Mouse (Mus musculus) limb, embryonic 14.5 days (tissue): ENCODE measurements at regions not wholly inside any gene's neighbourhood (a gene's known extent, or its start where the extent isn't known, plus 50 kb on each side); places are given as distances from the start of the nearest gene placed in this dataset.
"Not testable (repeated sequence)": the region's sequence is repeated elsewhere in the genome, so short reads cannot be mapped to it uniquely, and the experiment has no call there.

Source experiments
- ATAC-seq: fragments of 200-750 bp; cut with Nextera tagmentation; 2 replicates; pipeline ENCODE4 v1.8.0; 2017; ENCODE audit warnings: low read depth, moderate number of reproducible peaks, moderate TSS enrichment; ENCODE audit not compliant: low FRiP score
- DNase-seq: peaks from one replicate; pipeline ENCODE4 v3.0.0-alpha.2; 2015; ENCODE audit warnings: low spot score
- H3K27ac ChIP-seq: fragments of 300-500 bp; sonication (generic); replicated peaks from 2 replicates; pipeline ENCODE4 v1.5.1; 2014; ENCODE audit warnings: low read depth, mild to moderate bottlenecking, low read length, moderate library complexity, mixed read lengths
- H3K27me3 ChIP-seq: fragments of 300-500 bp; sonication (generic); 2 replicates; pipeline ENCODE4 v1.6.1; 2014; ENCODE audit warnings: low read length, mixed read lengths; ENCODE audit not compliant: control insufficient read depth, insufficient read depth
- H3K36me3 ChIP-seq: fragments of 300-500 bp; sonication (generic); 2 replicates; pipeline ENCODE4 v1.6.1; 2014; ENCODE audit warnings: mild to moderate bottlenecking, low read length, moderate library complexity, mixed read lengths; ENCODE audit not compliant: control insufficient read depth, insufficient read depth
- H3K4me1 ChIP-seq: fragments of 300-500 bp; sonication (generic); 2 replicates; pipeline ENCODE4 v1.6.1; 2014; ENCODE audit warnings: antibody characterized with exemption, low read length, mixed read lengths; ENCODE audit not compliant: control insufficient read depth, insufficient read depth
- H3K4me2 ChIP-seq: fragments of 300-500 bp; sonication (generic); replicated peaks from 2 replicates; pipeline ENCODE4 v1.6.1; 2014; ENCODE audit warnings: low read depth, mild to moderate bottlenecking, low read length, moderate library complexity; ENCODE audit not compliant: severe bottlenecking
- H3K4me3 ChIP-seq: fragments of 300-500 bp; sonication (generic); replicated peaks from 2 replicates; pipeline ENCODE4 v1.5.1; 2014; ENCODE audit warnings: low read length
- H3K9ac ChIP-seq: fragments of 300-500 bp; sonication (generic); 2 replicates; pipeline ENCODE4 v1.6.1; 2014; ENCODE audit warnings: mild to moderate bottlenecking, low read depth, low read length, moderate library complexity; ENCODE audit not compliant: severe bottlenecking
- H3K9me3 ChIP-seq: fragments of 300-500 bp; sonication (generic); 2 replicates; pipeline ENCODE4 v1.6.1; 2016; ENCODE audit warnings: low read length; ENCODE audit not compliant: control insufficient read depth
- POLR2A ChIP-seq: fragments of 200-500 bp; IDR thresholded peaks from 2 replicates; pipeline ENCODE4 v1.8.0; 2012; ENCODE audit warnings: inconsistent platforms, mild to moderate bottlenecking, moderate library complexity, borderline replicate concordance; ENCODE audit not compliant: insufficient read depth, insufficient read length; ENCODE audit errors: extremely low read depth
- WGBS: fragments of 180-500 bp; shearing (Covaris S2); extraction: QIAGEN DNeasy Blood & Tissue Kit; methylation state at CpG from one replicate; pipeline ENCODE4 v1.1.7; 2014; 5-methylcytosine and 5-hydroxymethylcytosine counted together

GRCm38 (mm10) chr15:10078434-10078833 lies 98.6 kb upstream of the Prlr start:
- Histone ChIP-seq H3K27me3 (no peaks in the 10 kb centered on the region), H3K9me3 (no peaks in the 10 kb centered on the region), H3K4me2 (no peak overlapping the region), H3K9ac (no peak overlapping the region), H3K4me3 (no peak overlapping the region), H3K27ac (no peak overlapping the region), H3K36me3 (no peaks in the 10 kb centered on the region), H3K4me1 (no peaks in the 10 kb centered on the region)
- ATAC-seq (no peak), DNase-seq (no peak)
- no peak for TF ChIP-seq POLR2A
- 83% methylated on average over 2 of the region's 2 CpGs for WGBS

- H3K9me3 ChIP-seq, result no peaks in the 10 kb centered on the region
- no peak for ATAC-seq
- no peak for TF ChIP-seq POLR2A
- H3K27ac ChIP-seq, result no peak overlapping the region
- no peak for DNase-seq
- H3K36me3 ChIP-seq, result no peaks in the 10 kb centered on the region
- 77% methylated on average over 4 of the region's 4 CpGs for WGBS
- no peaks in the 10 kb centered on the region for H3K27me3 ChIP-seq
- H3K4me1 ChIP-seq, result no peaks in the 10 kb centered on the region
- H3K4me2 ChIP-seq, result no peak overlapping the region
- H3K4me3 ChIP-seq, result no peak overlapping the region
- no peak overlapping the region for H3K9ac ChIP-seq
Observed at GRCm38 (mm10) chr15:10079510-10079909, 97.5 kb upstream of the Prlr start.

GRCm38 (mm10) chr15:10088691-10089090 lies 88.3 kb upstream of the Prlr start:
- H3K4me1 ChIP-seq, result no peaks in the 10 kb centered on the region
- no peak overlapping the region for H3K4me3 ChIP-seq
- no peak overlapping the region for H3K9ac ChIP-seq
- H3K36me3 ChIP-seq, result no peaks in the 10 kb centered on the region
- H3K27me3 ChIP-seq, result no peaks in the 10 kb centered on the region
- no peak overlapping the region for H3K27ac ChIP-seq
- TF ChIP-seq POLR2A, result no peak
- WGBS, result 65% methylated on average over 3 of the region's 3 CpGs
- ATAC-seq (no peak), DNase-seq (peak; percentile 24)
- H3K4me2 ChIP-seq, result no peak overlapping the region
- no peaks in the 10 kb centered on the region for H3K9me3 ChIP-seq

- Histone ChIP-seq H3K27me3 (no peaks in the 10 kb centered on the region), H3K4me2 (no peak overlapping the region), H3K9me3 (no peaks in the 10 kb centered on the region), H3K4me1 (no peaks in the 10 kb centered on the region), H3K9ac (no peak overlapping the region), H3K27ac (no peak overlapping the region), H3K36me3 (no peaks in the 10 kb centered on the region), H3K4me3 (no peak overlapping the region)
- no peak for TF ChIP-seq POLR2A
- no peak for ATAC-seq
- WGBS, result 85% methylated on average over 5 of the region's 5 CpGs
- DNase-seq, result no peak
Observed at GRCm38 (mm10) chr15:10090384-10091092, 86.5 kb upstream of the Prlr start.

GRCm38 (mm10) chr15:10103350-10103749 lies 73.7 kb upstream of the Prlr start:
- no peaks in the 10 kb centered on the region for H3K36me3 ChIP-seq
- no peak overlapping the region for H3K4me3 ChIP-seq
- no peaks in the 10 kb centered on the region for H3K9me3 ChIP-seq
- no peak overlapping the region for H3K27ac ChIP-seq
- TF ChIP-seq POLR2A, result no peak
- H3K9ac ChIP-seq, result no peak overlapping the region
- H3K4me1 ChIP-seq, result no peaks in the 10 kb centered on the region
- H3K4me2 ChIP-seq, result no peak overlapping the region
- 81% methylated on average over 2 of the region's 2 CpGs for WGBS
- no peak for DNase-seq
- ATAC-seq, result no peak
- no peaks in the 10 kb centered on the region for H3K27me3 ChIP-seq

- H3K4me1 ChIP-seq, H3K9ac ChIP-seq, DNase-seq, ATAC-seq, H3K4me2 ChIP-seq, H3K4me3 ChIP-seq, H3K9me3 ChIP-seq, H3K27me3 ChIP-seq, H3K36me3 ChIP-seq, H3K27ac ChIP-seq: not testable (repeated sequence)
- WGBS, result 66% methylated on average over 11 of the region's 11 CpGs
Observed at GRCm38 (mm10) chr15:10105211-10105976, 71.6 kb upstream of the Prlr start.
